Mouse (Mus musculus) forebrain, embryonic 15.5 days (tissue): ENCODE results near the gene Slc31a2. TPM values are rescaled to one million over a fixed set of nuclear protein-coding genes. Genes with fewer than 3 reads are reported as not detected.

Experiments
- ATAC-seq: fragments of 200-750 bp; cut with Nextera tagmentation; replicated peaks from 2 replicates; pipeline ENCODE4 v1.8.0; 2017; ENCODE audit warnings: mild to moderate bottlenecking, moderate TSS enrichment, moderate library complexity
- H3K27ac ChIP-seq: fragments of 300-500 bp; sonication (generic); replicated peaks from 2 replicates; pipeline ENCODE4 v1.5.1; 2015; ENCODE audit warnings: mild to moderate bottlenecking, inconsistent platforms
- H3K27me3 ChIP-seq: fragments of 300-500 bp; sonication (generic); 2 replicates; pipeline ENCODE4 v1.6.1; 2015; ENCODE audit warnings: inconsistent platforms
- H3K36me3 ChIP-seq: fragments of 300-500 bp; sonication (generic); 2 replicates; pipeline ENCODE4 v1.6.1; 2015; ENCODE audit warnings: mild to moderate bottlenecking, inconsistent platforms
- H3K4me1 ChIP-seq: fragments of 300-500 bp; sonication (generic); 2 replicates; pipeline ENCODE4 v1.6.1; 2015; ENCODE audit warnings: inconsistent platforms
- H3K4me2 ChIP-seq: fragments of 300-500 bp; sonication (generic); replicated peaks from 2 replicates; pipeline ENCODE4 v1.6.1; 2015; ENCODE audit warnings: mild to moderate bottlenecking, inconsistent platforms
- H3K4me3 ChIP-seq: fragments of 300-500 bp; sonication (generic); 2 replicates; pipeline ENCODE4 v1.5.1; 2015; ENCODE audit warnings: mild to moderate bottlenecking, inconsistent platforms
- H3K9ac ChIP-seq: fragments of 300-500 bp; sonication (generic); replicated peaks from 2 replicates; pipeline ENCODE4 v1.6.1; 2015; ENCODE audit warnings: mild to moderate bottlenecking, inconsistent platforms
- H3K9me3 ChIP-seq: fragments of 300-500 bp; sonication (generic); 2 replicates; pipeline ENCODE4 v1.6.1; 2016; ENCODE audit warnings: inconsistent platforms
- WGBS: fragments of 180-500 bp; shearing (Covaris S2); methylation state at CpG from one replicate; pipeline ENCODE4 v1.1.7; 2015; ENCODE audit warnings: mixed read lengths; 5-methylcytosine and 5-hydroxymethylcytosine counted together
- polyA plus RNA-seq: library from polyadenylated mRNA; unstranded; fragments of >200 nt; fragmentation: Nextera tagmentation; extraction: Ambion mirVana; gene quantifications from 2 replicates; pipeline ENCODE4 v1.2.1, GENCODE M21; 2015

The Slc31a2 gene
- polyA plus RNA-seq, 1 experiment from 2014 or later: 11.1 TPM

DNA sequence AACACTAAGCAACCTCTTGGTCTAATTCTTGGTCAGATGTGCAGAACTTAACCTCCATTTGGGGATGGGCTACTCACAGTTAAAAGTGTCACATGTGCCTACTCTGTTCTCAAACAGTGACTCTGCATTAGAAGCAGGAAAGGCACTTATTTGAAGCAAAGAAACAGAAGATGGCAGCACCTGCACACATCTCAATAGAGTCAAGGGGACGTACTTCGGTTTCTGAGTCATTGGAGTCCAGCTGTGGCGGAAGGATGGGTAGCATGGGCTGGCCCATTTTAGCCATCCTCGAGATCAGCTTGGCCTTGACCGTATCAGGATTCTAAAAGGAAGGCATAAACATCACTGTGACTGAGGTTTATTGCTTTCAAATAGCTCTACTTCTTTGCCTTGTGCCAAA lies 69.6 kb downstream of the Slc31a2 start:
- H3K27ac ChIP-seq: no peak overlapping the region
- H3K36me3 ChIP-seq: peaks cover 56% of the 10 kb centered on the region
- WGBS: 83% methylated on average over 5 of the region's 5 CpGs
- H3K4me1 ChIP-seq: no peaks in the 10 kb centered on the region
- no peak overlapping the region for H3K4me2 ChIP-seq
- H3K9ac ChIP-seq: no peak overlapping the region
- ATAC-seq: no peak
- H3K27me3 ChIP-seq: no peaks in the 10 kb centered on the region
- no peaks in the 10 kb centered on the region for H3K9me3 ChIP-seq
- H3K4me3 ChIP-seq: no peak overlapping the region

DNA sequence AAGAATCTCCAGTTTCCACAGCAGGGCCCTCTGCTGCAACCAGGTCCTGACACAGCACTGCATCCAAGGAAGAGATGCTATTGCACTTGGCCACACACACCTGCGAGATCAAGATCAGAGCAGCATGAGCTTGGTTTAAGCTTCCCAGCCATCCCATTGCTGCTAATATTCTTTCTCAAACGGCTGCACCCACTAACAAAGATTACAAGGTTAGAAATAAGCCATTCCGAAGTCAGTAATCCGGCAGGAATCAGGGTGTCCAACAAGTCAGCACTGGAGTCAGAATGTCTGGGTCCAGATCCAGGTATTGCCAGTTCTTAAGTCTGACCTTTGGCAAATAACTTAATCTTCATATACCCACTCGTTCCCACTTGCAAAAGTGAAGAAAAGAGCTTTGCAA lies 76.2 kb downstream of the Slc31a2 start:
- Histone ChIP-seq H3K27ac (no peak overlapping the region), H3K4me1 (no peaks in the 10 kb centered on the region), H3K9ac (no peak overlapping the region), H3K9me3 (no peaks in the 10 kb centered on the region), H3K4me3 (no peak overlapping the region), H3K27me3 (no peaks in the 10 kb centered on the region), H3K4me2 (no peak overlapping the region), H3K36me3 (peaks cover 46% of the 10 kb centered on the region)
- ATAC-seq: no peak
- 91% methylated on average over 5 of the region's 5 CpGs for WGBS

DNA sequence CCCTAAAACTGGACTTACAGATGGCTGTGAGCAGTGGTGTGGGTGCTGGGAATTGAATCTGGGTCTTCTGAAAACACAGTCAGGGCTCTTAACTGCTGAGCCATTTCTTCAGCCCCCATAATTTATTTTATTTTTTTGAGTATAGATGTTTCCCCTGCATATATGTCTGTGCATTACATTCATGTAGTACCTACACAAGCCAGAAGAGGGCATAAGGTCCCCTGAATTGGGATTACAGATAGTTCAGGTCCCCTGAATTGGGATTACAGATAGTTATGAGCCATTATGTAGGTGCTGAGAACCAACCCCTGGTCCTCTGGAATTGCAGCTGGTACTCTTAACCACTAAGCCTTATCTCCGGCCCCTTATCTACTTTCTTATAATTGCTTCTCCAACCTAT lies 81.6 kb downstream of the Slc31a2 start:
- Histone ChIP-seq H3K27me3 (no peaks in the 10 kb centered on the region), H3K27ac (no peak overlapping the region), H3K4me3 (no peak overlapping the region), H3K36me3 (peaks cover 32% of the 10 kb centered on the region), H3K4me2 (no peak overlapping the region), H3K4me1 (no peaks in the 10 kb centered on the region), H3K9me3 (no peaks in the 10 kb centered on the region), H3K9ac (no peak overlapping the region)
- WGBS: 90% methylated on average over 1 of the region's 1 CpGs
- no peak for ATAC-seq

DNA sequence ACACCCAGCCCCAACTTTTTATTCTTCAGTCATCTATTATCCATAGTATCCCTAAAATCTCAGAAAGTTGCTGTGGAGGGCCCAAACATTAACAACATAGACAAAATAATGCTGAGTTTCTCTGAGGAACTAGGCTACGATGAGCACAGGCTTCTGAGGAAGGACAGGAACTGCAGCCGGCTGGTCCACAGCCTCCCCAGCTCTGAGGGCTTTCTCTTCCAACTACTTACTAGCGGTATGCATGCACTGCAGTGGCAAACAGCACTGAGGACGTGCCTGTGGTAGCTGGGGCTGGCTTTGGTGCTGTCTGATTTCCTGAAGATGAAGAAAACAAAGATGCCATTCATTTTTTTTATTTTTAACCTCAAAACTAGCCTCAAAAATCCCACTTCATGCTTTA lies 83.5 kb downstream of the Slc31a2 start:
- no peaks in the 10 kb centered on the region for H3K9me3 ChIP-seq
- no peak for ATAC-seq
- H3K4me3 ChIP-seq: no peak overlapping the region
- H3K27me3 ChIP-seq: no peaks in the 10 kb centered on the region
- no peak overlapping the region for H3K4me2 ChIP-seq
- H3K36me3 ChIP-seq: peaks cover 30% of the 10 kb centered on the region
- H3K4me1 ChIP-seq: no peaks in the 10 kb centered on the region
- WGBS: 78% methylated on average over 4 of the region's 4 CpGs
- no peak overlapping the region for H3K9ac ChIP-seq
- H3K27ac ChIP-seq: no peak overlapping the region

DNA sequence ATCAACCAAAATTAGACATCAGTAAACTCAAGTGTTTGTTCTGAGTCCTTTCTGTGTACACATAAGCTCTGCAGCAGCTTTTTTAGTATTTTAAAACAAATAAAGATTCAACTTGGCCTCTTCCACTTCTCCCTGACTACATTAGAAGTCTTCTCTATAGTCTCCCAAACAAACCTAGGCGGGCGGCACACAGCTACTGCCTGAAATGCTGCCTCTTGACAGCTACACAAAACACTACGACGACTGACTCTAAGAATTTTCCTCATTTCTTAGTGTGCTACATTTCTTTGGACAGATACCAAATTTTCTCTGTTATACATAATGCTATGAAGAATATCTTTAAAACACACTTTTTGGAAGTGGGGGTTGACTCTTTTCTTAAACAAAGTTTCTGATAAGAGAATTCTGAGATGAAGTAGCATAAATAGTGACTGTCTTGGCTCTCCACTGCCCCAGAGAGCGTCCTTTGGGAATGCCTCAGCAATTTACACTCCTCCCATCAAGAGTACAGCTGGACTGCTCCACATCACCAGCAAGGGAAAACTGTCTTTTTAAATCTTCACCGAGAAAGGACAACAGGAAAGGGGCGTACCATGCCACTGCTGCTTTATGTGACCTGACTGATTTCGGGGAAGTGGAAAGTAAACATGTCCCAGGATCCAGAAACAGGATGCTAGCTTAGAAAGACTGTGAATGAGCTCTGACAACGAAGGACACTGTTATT lies 85.4 kb downstream of the Slc31a2 start:
- Histone ChIP-seq H3K36me3 (peaks cover 26% of the 10 kb centered on the region), H3K27ac (no peak overlapping the region), H3K9ac (no peak overlapping the region), H3K4me1 (no peaks in the 10 kb centered on the region), H3K9me3 (no peaks in the 10 kb centered on the region), H3K4me2 (no peak overlapping the region), H3K4me3 (no peak overlapping the region), H3K27me3 (no peaks in the 10 kb centered on the region)
- WGBS: 80% methylated on average over 9 of the region's 9 CpGs
- ATAC-seq: no peak

Other genes with a start within 250 kb of the Slc31a2 start
- gene Mup20, start 208.4 kb upstream of the Slc31a2 start, polyA plus RNA-seq: not detected in 2 replicates
- not detected in 2 replicates for gene Mup3, start 175.2 kb upstream of the Slc31a2 start, polyA plus RNA-seq
- not detected in 2 replicates for gene Mup21, start 111.7 kb upstream of the Slc31a2 start, polyA plus RNA-seq
- gene Zfp37, start 31.5 kb upstream of the Slc31a2 start, polyA plus RNA-seq: 20.4 TPM in 2 replicates
- gene Fkbp15, start 98.0 kb downstream of the Slc31a2 start, polyA plus RNA-seq: 22.8 and 23.6 TPM in 2 replicates
- 39.2 and 40.4 TPM in 2 replicates for gene Slc31a1, start 98.2 kb downstream of the Slc31a2 start, polyA plus RNA-seq
- gene Cdc26, start 146.1 kb downstream of the Slc31a2 start, polyA plus RNA-seq: 104 and 125 TPM in 2 replicates
- 17.8 and 19.5 TPM in 2 replicates for gene Prpf4, start 146.2 kb downstream of the Slc31a2 start, polyA plus RNA-seq
- gene Rnf183, start 172.7 kb downstream of the Slc31a2 start, polyA plus RNA-seq: 0.32 TPM in 1 of 2 replicates, not detected in the other
- 9.9 and 11.5 TPM in 2 replicates for gene Wdr31, start 208.3 kb downstream of the Slc31a2 start, polyA plus RNA-seq
- 0.78 and 0.85 TPM in 2 replicates for gene Bspry, start 217.5 kb downstream of the Slc31a2 start, polyA plus RNA-seq
- 10.8 TPM in 2 replicates for gene Hdhd3, start 240.9 kb downstream of the Slc31a2 start, polyA plus RNA-seq